Mouse (Mus musculus) erythroblast, adult 5-6 weeks (primary cell): Measurements from ENCODE around the gene Sfrp2. TPM values are rescaled to one million over a fixed set of nuclear protein-coding genes. Genes with fewer than 3 reads are reported as not detected.

Experiments
- ATAC-seq: replicated peaks from 2 replicates; pipeline ENCODE4 v1.8.0; 2016; ENCODE audit warnings: moderate number of reproducible peaks, mild to moderate bottlenecking, moderate TSS enrichment, inconsistent platforms; ENCODE audit not compliant: poor library complexity, low FRiP score, severe bottlenecking
- total RNA-seq, 2 experiments: library from RNA; stranded (forward) in 1 of 2; stranded (reverse) in 1 of 2; fragments of 150-400 nt in 1 of 2; fragments of 200-764, 138-1000 nt in 1 of 2; gene quantifications; 2 replicates each; pipeline versions ENCODE4 v1.2.3 to v1.2.4; 2015 to 2017; ENCODE audit warnings: low replicate concordance in 2 of 2

Sfrp2 gene
- total RNA-seq, 2 experiments from 2014 or later, result not detected

DNA sequence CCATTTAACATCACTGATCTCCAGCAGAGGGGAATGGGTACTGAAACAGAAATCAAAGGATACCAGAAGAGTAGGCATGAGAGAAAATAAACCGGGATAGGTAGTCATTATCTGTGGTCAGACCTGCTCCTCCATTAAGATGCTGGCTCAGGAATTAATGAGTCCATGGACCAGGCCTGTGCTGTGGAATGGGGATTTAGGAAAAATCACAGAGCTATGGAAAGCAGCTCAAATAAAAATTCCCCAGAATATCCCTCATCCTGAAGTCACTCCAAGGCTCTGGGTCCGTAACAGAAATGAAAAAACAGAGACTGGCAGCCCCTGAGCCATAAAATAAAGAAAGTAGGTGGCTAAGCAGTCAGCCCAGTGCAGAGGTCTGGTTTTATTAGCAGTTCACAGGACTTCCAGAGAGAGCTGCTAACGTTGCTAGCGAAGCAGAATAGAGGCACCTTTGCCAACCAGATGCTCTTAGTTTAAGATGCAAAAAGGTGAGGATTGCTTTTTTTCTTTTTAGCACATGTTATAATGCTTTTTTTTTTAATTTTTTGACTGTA, 50.3 kb downstream of the Sfrp2 start:
- ATAC-seq, result no peak

DNA sequence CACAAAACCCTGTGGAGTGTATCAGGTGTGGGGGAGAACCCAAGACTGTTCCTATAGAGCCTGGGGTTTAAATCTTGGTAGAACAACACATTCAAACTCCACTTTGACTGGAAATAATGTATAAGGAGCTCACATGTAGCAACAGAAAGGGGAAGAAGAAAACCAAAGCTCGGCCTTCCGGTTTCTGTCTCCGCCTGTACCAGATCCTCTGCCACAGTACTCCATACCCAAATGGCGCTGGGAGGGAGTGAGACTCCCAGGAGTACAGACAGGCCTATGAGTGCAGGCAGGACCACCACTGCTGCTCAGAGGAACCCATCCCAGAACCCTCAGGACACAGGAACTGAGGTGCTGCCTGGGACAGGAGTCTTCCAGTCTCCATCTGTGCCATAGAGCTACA, 57.7 kb downstream of the Sfrp2 start:
- ATAC-seq, result no peak

Other genes with a start within 250 kb of the Sfrp2 start
- 1.5 and 5.9 TPM in 2 replicates for gene Tlr2, start 75.4 kb downstream of the Sfrp2 start, total RNA-seq (2015; ENCODE audit: low replicate concordance)
- gene Tlr2, start 75.4 kb downstream of the Sfrp2 start, total RNA-seq (2017; ENCODE audit: low replicate concordance), result 4.4 and 5.6 TPM in 2 replicates